Mouse (Mus musculus) liver, embryonic 16.5 days (tissue): ENCODE measurements around the gene 6030408B16Rik. TPM values are rescaled to one million over a fixed set of nuclear protein-coding genes. Genes with fewer than 3 reads are reported as not detected.

Experiments
- polyA plus RNA-seq: library from polyadenylated mRNA; unstranded; fragments of >200 nt; fragmentation: Nextera tagmentation; extraction: Ambion mirVana; gene quantifications from 2 replicates; pipeline ENCODE4 v1.2.1, GENCODE M21; 2015

Gene 6030408B16Rik
- polyA plus RNA-seq, 1 experiment from 2014 or later = 0.81 TPM

Other genes starting within 250 kb of the 6030408B16Rik start
- not detected in 2 replicates for gene Gm47841, start 245.8 kb upstream of the 6030408B16Rik start, polyA plus RNA-seq
- 0.07 TPM in 2 replicates for gene Fignl2, start 214.6 kb upstream of the 6030408B16Rik start, polyA plus RNA-seq
- not detected in 2 replicates for gene Ankrd33, start 177.5 kb upstream of the 6030408B16Rik start, polyA plus RNA-seq
- gene Acvrl1, start 164.7 kb upstream of the 6030408B16Rik start, polyA plus RNA-seq = 2.3 and 3.2 TPM in 2 replicates
- 2.0 and 2.1 TPM in 2 replicates for gene Acvr1b, start 119.1 kb upstream of the 6030408B16Rik start, polyA plus RNA-seq
- gene Grasp, start 69.0 kb upstream of the 6030408B16Rik start, polyA plus RNA-seq = 0.36 and 0.54 TPM in 2 replicates
- gene Nr4a1, start 38.9 kb upstream of the 6030408B16Rik start, polyA plus RNA-seq = 0.67 and 0.69 TPM in 2 replicates
- gene Atg101, start 8.9 kb upstream of the 6030408B16Rik start, polyA plus RNA-seq = 25.0 and 26.1 TPM in 2 replicates
- gene Krt80, start 77.0 kb downstream of the 6030408B16Rik start, polyA plus RNA-seq = 0.32 and 0.52 TPM in 2 replicates
- gene Krt7, start 117.8 kb downstream of the 6030408B16Rik start, polyA plus RNA-seq = 2.4 and 3.4 TPM in 2 replicates
- gene Krt87, start 145.6 kb downstream of the 6030408B16Rik start, polyA plus RNA-seq = not detected in 2 replicates
- gene Krt88, start 154.5 kb downstream of the 6030408B16Rik start, polyA plus RNA-seq = not detected in 2 replicates
- not detected in 2 replicates for gene Krt81, start 170.5 kb downstream of the 6030408B16Rik start, polyA plus RNA-seq
- gene Krt86, start 180.3 kb downstream of the 6030408B16Rik start, polyA plus RNA-seq = not detected in 2 replicates
- 0.26 and 0.57 TPM in 2 replicates for gene Krt83, start 198.3 kb downstream of the 6030408B16Rik start, polyA plus RNA-seq
- gene Gm49425, start 224.0 kb downstream of the 6030408B16Rik start, polyA plus RNA-seq = not detected in 2 replicates
- not detected in 2 replicates for gene Krt84, start 239.6 kb downstream of the 6030408B16Rik start, polyA plus RNA-seq